Mouse (Mus musculus) midbrain, embryonic 16.5 days (tissue): Measurements from ENCODE around the gene Tnfaip3. TPM values are rescaled to one million over a fixed set of nuclear protein-coding genes. Genes with fewer than 3 reads are reported as not detected.
A peak's percentile ranks its signal among the peaks of the same experiment; 100 is the strongest.

ENCODE experiments used
- ATAC-seq: fragments of 200-750 bp; cut with Nextera tagmentation; 2 replicates; pipeline ENCODE4 v1.8.0; 2017; ENCODE audit warnings: moderate TSS enrichment
- H3K27ac ChIP-seq: fragments of 300-500 bp; sonication (generic); 2 replicates; pipeline ENCODE4 v1.5.1; 2014; ENCODE audit warnings: mild to moderate bottlenecking, low read length, mixed read lengths
- H3K27me3 ChIP-seq: fragments of 300-500 bp; sonication (generic); 2 replicates; pipeline ENCODE4 v1.6.1; 2014; ENCODE audit warnings: low read depth, low read length, mixed read lengths; ENCODE audit not compliant: control insufficient read depth, insufficient read depth
- H3K36me3 ChIP-seq: fragments of 300-500 bp; sonication (generic); 2 replicates; pipeline ENCODE4 v1.6.1; 2014; ENCODE audit warnings: mild to moderate bottlenecking, low read length, moderate library complexity, mixed read lengths; ENCODE audit not compliant: control insufficient read depth, insufficient read depth
- H3K4me1 ChIP-seq: fragments of 300-500 bp; sonication (generic); 2 replicates; pipeline ENCODE4 v1.6.1; 2014; ENCODE audit warnings: mild to moderate bottlenecking, low read length, mixed read lengths; ENCODE audit not compliant: control insufficient read depth, insufficient read depth
- H3K4me2 ChIP-seq: fragments of 300-500 bp; sonication (generic); 2 replicates; pipeline ENCODE4 v1.6.1; 2014; ENCODE audit warnings: mild to moderate bottlenecking, low read length, mixed read lengths
- H3K4me3 ChIP-seq: fragments of 300-500 bp; sonication (generic); 2 replicates; pipeline ENCODE4 v1.5.1; 2014; ENCODE audit warnings: low read depth, mild to moderate bottlenecking, low read length, moderate library complexity, mixed read lengths
- H3K9ac ChIP-seq: fragments of 300-500 bp; sonication (generic); 2 replicates; pipeline ENCODE4 v1.6.1; 2014; ENCODE audit warnings: low read depth, low read length, mixed read lengths
- H3K9me3 ChIP-seq: fragments of 300-500 bp; sonication (generic); replicated peaks from 2 replicates; pipeline ENCODE4 v1.6.1; 2014; ENCODE audit warnings: mild to moderate bottlenecking, low read length, mixed read lengths; ENCODE audit not compliant: control insufficient read depth, poor library complexity, severe bottlenecking
- WGBS: fragments of 180-500 bp; shearing (Covaris S2); extraction: QIAGEN DNeasy Blood & Tissue Kit; methylation state at CpG from one replicate; pipeline ENCODE4 v1.1.7; 2014; 5-methylcytosine and 5-hydroxymethylcytosine counted together
- polyA plus RNA-seq: library from polyadenylated mRNA; unstranded; fragments of >200 nt; fragmentation: Nextera tagmentation; extraction: Ambion mirVana; gene quantifications from 2 replicates; pipeline ENCODE4 v1.2.1, GENCODE M21; 2015

The Tnfaip3 gene
- polyA plus RNA-seq, 1 experiment from 2014 or later, result 3.4 TPM

- Histone ChIP-seq H3K9me3 (no peaks in the 10 kb centered on the region), H3K4me1 (no peaks in the 10 kb centered on the region), H3K36me3 (no peaks in the 10 kb centered on the region), H3K27ac (no peak overlapping the region), H3K27me3 (no peaks in the 10 kb centered on the region), H3K4me3 (no peak overlapping the region), H3K4me2 (no peak overlapping the region), H3K9ac (no peak overlapping the region)
- 84% methylated on average over 5 of the region's 5 CpGs for WGBS
- ATAC-seq, result no peak
These were observed 8.3 kb upstream of the Tnfaip3 start for GRCm38 (mm10) chr10:19023622-19024326.

- Histone ChIP-seq H3K9me3 (no peaks in the 10 kb centered on the region), H3K4me3 (no peak overlapping the region), H3K27ac (no peak overlapping the region), H3K36me3 (no peaks in the 10 kb centered on the region), H3K27me3 (no peaks in the 10 kb centered on the region), H3K4me2 (no peak overlapping the region), H3K4me1 (no peaks in the 10 kb centered on the region), H3K9ac (no peak overlapping the region)
- 100% methylated on average over 1 of the region's 1 CpGs for WGBS
- ATAC-seq, result no peak
These were observed 6.8 kb upstream of the Tnfaip3 start for GRCm38 (mm10) chr10:19022272-19022671.

GRCm38 (mm10) chr10:19016823-19017471 lies 1.5 kb upstream of the Tnfaip3 start:
- Histone ChIP-seq H3K9ac (no peak overlapping the region), H3K9me3 (no peaks in the 10 kb centered on the region), H3K27me3 (no peaks in the 10 kb centered on the region; the same call in 1 of the 2 replicates), H3K4me1 (peaks cover 6% of the 10 kb centered on the region; the same call in 1 of the 2 replicates), H3K27ac (no peak overlapping the region), H3K4me3 (no peak overlapping the region), H3K36me3 (no peaks in the 10 kb centered on the region), H3K4me2 (no peak overlapping the region)
- WGBS, result 71% methylated on average over 4 of the region's 4 CpGs
- ATAC-seq, result no peak

- H3K36me3 ChIP-seq, result no peaks in the 10 kb centered on the region
- peak; percentile 12 for ATAC-seq
- peaks cover 6% of the 10 kb centered on the region; the same call in 1 of the 2 replicates for H3K4me1 ChIP-seq
- H3K9me3 ChIP-seq, result no peaks in the 10 kb centered on the region
- H3K4me2 ChIP-seq, result peak overlapping the region; percentile 94
- WGBS, result under 1% methylated on average over 43 of the region's 43 CpGs
- H3K27ac ChIP-seq, result peak overlapping the region; percentile 68
- H3K27me3 ChIP-seq, result no peaks in the 10 kb centered on the region; the same call in 1 of the 2 replicates
- peak overlapping the region; percentile 81 for H3K4me3 ChIP-seq
- H3K9ac ChIP-seq, result peak overlapping the region; percentile 82
These were observed 838 bp downstream of the Tnfaip3 start for GRCm38 (mm10) chr10:19014381-19015256.

GRCm38 (mm10) chr10:19013351-19013750 lies 2.1 kb downstream of the Tnfaip3 start:
- Histone ChIP-seq H3K27ac (no peak overlapping the region), H3K4me1 (peaks cover 6% of the 10 kb centered on the region; the same call in 1 of the 2 replicates), H3K9me3 (no peaks in the 10 kb centered on the region), H3K9ac (no peak overlapping the region), H3K4me2 (no peak overlapping the region), H3K36me3 (no peaks in the 10 kb centered on the region), H3K27me3 (no peaks in the 10 kb centered on the region; the same call in 1 of the 2 replicates), H3K4me3 (no peak overlapping the region)
- ATAC-seq, result no peak
- WGBS, result 94% methylated on average over 3 of the region's 3 CpGs

- Histone ChIP-seq H3K36me3 (no peaks in the 10 kb centered on the region), H3K4me1 (peaks cover 6% of the 10 kb centered on the region; the same call in 1 of the 2 replicates), H3K4me2 (no peak overlapping the region), H3K27ac (no peak overlapping the region), H3K9me3 (no peaks in the 10 kb centered on the region), H3K27me3 (no peaks in the 10 kb centered on the region; the same call in 1 of the 2 replicates), H3K4me3 (no peak overlapping the region), H3K9ac (no peak overlapping the region)
- WGBS, result 90% methylated on average over 3 of the region's 3 CpGs
- no peak for ATAC-seq
These were observed 2.8 kb downstream of the Tnfaip3 start for GRCm38 (mm10) chr10:19012616-19013015.

GRCm38 (mm10) chr10:19011832-19012440 lies 3.5 kb downstream of the Tnfaip3 start:
- no peak overlapping the region for H3K27ac ChIP-seq
- no peaks in the 10 kb centered on the region for H3K9me3 ChIP-seq
- H3K36me3 ChIP-seq, result no peaks in the 10 kb centered on the region; the same call in 1 of the 2 replicates
- H3K4me2 ChIP-seq, result no peak overlapping the region
- H3K4me1 ChIP-seq, result peaks cover 6% of the 10 kb centered on the region; the same call in 1 of the 2 replicates
- no peak overlapping the region for H3K9ac ChIP-seq
- no peak overlapping the region for H3K4me3 ChIP-seq
- H3K27me3 ChIP-seq, result no peaks in the 10 kb centered on the region; the same call in 1 of the 2 replicates
- ATAC-seq, result no peak
- 87% methylated on average over 7 of the region's 7 CpGs for WGBS

- H3K4me2 ChIP-seq, result no peak overlapping the region
- H3K4me3 ChIP-seq, result no peak overlapping the region
- 87% methylated on average over 8 of the region's 8 CpGs for WGBS
- H3K9ac ChIP-seq, result no peak overlapping the region
- H3K9me3 ChIP-seq, result no peaks in the 10 kb centered on the region
- no peak for ATAC-seq
- H3K36me3 ChIP-seq, result peaks cover 3% of the 10 kb centered on the region; the same call in 1 of the 2 replicates
- H3K27me3 ChIP-seq, result no peaks in the 10 kb centered on the region
- H3K4me1 ChIP-seq, result peaks cover 6% of the 10 kb centered on the region; the same call in 1 of the 2 replicates
- H3K27ac ChIP-seq, result no peak overlapping the region
These were observed 5.0 kb downstream of the Tnfaip3 start for GRCm38 (mm10) chr10:19010414-19010813.
